Mouse (Mus musculus) fibroblast of lung, adult 2 months (primary cell): Measurements from ENCODE around the gene Klrb1f.
"Not testable (repeated sequence)": the region's sequence is repeated elsewhere in the genome, so short reads cannot be mapped to it uniquely, and the experiment has no call there.

Experiments
- DNase-seq: peaks from one replicate; pipeline ENCODE4 v3.0.0-alpha.2; 2011; ENCODE audit warnings: low read depth

Gene Klrb1f

GRCm38 (mm10) chr6:129045601-129046000, at the start of gene Klrb1f:
TSS of gene Klrb1f (plus strand) at chr6:129045901.
- DNase-seq = no peak

GRCm38 (mm10) chr6:128996054-128996767, 49.5 kb upstream of the Klrb1f start:
- DNase-seq = no peak

- no peak for DNase-seq
These were observed 48.8 kb upstream of the Klrb1f start for GRCm38 (mm10) chr6:128996768-128997442.

- no peak for DNase-seq
These were observed 44.3 kb upstream of the Klrb1f start for GRCm38 (mm10) chr6:129001392-129001791.

GRCm38 (mm10) chr6:129008552-129008951, 37.1 kb upstream of the Klrb1f start:
- DNase-seq = no peak

GRCm38 (mm10) chr6:129009846-129010504, 35.7 kb upstream of the Klrb1f start:
- DNase-seq = not testable (repeated sequence)

GRCm38 (mm10) chr6:129010505-129010873, 35.2 kb upstream of the Klrb1f start:
- no peak for DNase-seq

GRCm38 (mm10) chr6:129012012-129012411, 33.7 kb upstream of the Klrb1f start:
- DNase-seq = not testable (repeated sequence)

GRCm38 (mm10) chr6:129012966-129013365, 32.7 kb upstream of the Klrb1f start:
- no peak for DNase-seq

- no peak for DNase-seq
These were observed 31.9 kb upstream of the Klrb1f start for GRCm38 (mm10) chr6:129013762-129014276.

GRCm38 (mm10) chr6:129014399-129014798, 31.3 kb upstream of the Klrb1f start:
- DNase-seq = no peak

GRCm38 (mm10) chr6:129027451-129028248, 18.1 kb upstream of the Klrb1f start:
- no peak for DNase-seq

- DNase-seq = no peak
These were observed 15.4 kb upstream of the Klrb1f start for GRCm38 (mm10) chr6:129030175-129030824.

GRCm38 (mm10) chr6:129030964-129031363, 14.7 kb upstream of the Klrb1f start:
- no peak for DNase-seq

- DNase-seq = no peak
These were observed 12.3 kb upstream of the Klrb1f start for GRCm38 (mm10) chr6:129033397-129033796.

GRCm38 (mm10) chr6:129035017-129035416, 10.7 kb upstream of the Klrb1f start:
- no peak for DNase-seq

GRCm38 (mm10) chr6:129036326-129036725, 9.4 kb upstream of the Klrb1f start:
- no peak for DNase-seq

GRCm38 (mm10) chr6:129036890-129037463, 8.7 kb upstream of the Klrb1f start:
- no peak for DNase-seq

GRCm38 (mm10) chr6:129041470-129041869, 4.2 kb upstream of the Klrb1f start:
- DNase-seq = no peak

GRCm38 (mm10) chr6:129042470-129042869, 3.2 kb upstream of the Klrb1f start:
- DNase-seq = no peak

- no peak for DNase-seq
These were observed 2.7 kb downstream of the Klrb1f start for GRCm38 (mm10) chr6:129048381-129048780.
